Mouse (Mus musculus) CH12.LX (cell line): ENCODE measurements around the gene Clptm1. TPM values are rescaled to one million over a fixed set of nuclear protein-coding genes. Genes with fewer than 3 reads are reported as not detected.
A peak's percentile ranks its signal among the peaks of the same experiment; 100 is the strongest.

Experiments used
- DNase-seq: peaks from one replicate; pipeline ENCODE4 v3.0.0-alpha.2; 2013; ENCODE audit errors: extremely low read depth
- H3K27ac ChIP-seq: 2 replicates; pipeline ENCODE4 v1.5.1; 2012; ENCODE audit warnings: low read depth, mild to moderate bottlenecking, control low read depth, moderate library complexity; ENCODE audit not compliant: insufficient read depth
- H3K27me3 ChIP-seq: replicated peaks from 2 replicates; pipeline ENCODE3; 2012; ENCODE audit warnings: inconsistent platforms
- H3K36me3 ChIP-seq, 2 experiments: replicated peaks in 1 of 2; 2 replicates each; pipeline versions ENCODE3 to v1.6.1; 2012; ENCODE audit warnings: inconsistent platforms in 1 of 2, low read length in 1 of 2, mild to moderate bottlenecking in 1 of 2, mixed read lengths in 1 of 2, moderate library complexity in 1 of 2; ENCODE audit not compliant: control insufficient read depth in 1 of 2, insufficient read depth in 1 of 2
- H3K4me1 ChIP-seq, 2 experiments: 2 replicates each; pipeline ENCODE4 v1.6.1; 2012; ENCODE audit warnings: inconsistent platforms in 1 of 2, moderate library complexity in 1 of 2; ENCODE audit not compliant: insufficient read depth in 2 of 2, control insufficient read depth in 1 of 2
- H3K4me2 ChIP-seq: 2 replicates; pipeline ENCODE4 v1.6.1; 2012; ENCODE audit warnings: low read depth, mild to moderate bottlenecking, control low read depth; ENCODE audit not compliant: poor library complexity, insufficient read depth, severe bottlenecking
- H3K4me3 ChIP-seq, 3 experiments: fragments of 150-350 bp in 1 of 3; sonication (generic) in 1 of 3; replicated peaks in 1 of 3; 2 replicates each; pipeline versions ENCODE3 to v1.5.1; 2011 to 2012; ENCODE audit warnings: low read depth in 2 of 3, low read length in 2 of 3, mild to moderate bottlenecking in 2 of 3, moderate library complexity in 2 of 3, control low read depth in 1 of 3, improper control_type of control experiment in 1 of 3, inconsistent platforms in 1 of 3, mixed read lengths in 1 of 3; ENCODE audit not compliant: poor library complexity in 1 of 3
- H3K79me2 ChIP-seq: replicated peaks from 2 replicates; pipeline ENCODE4 v1.6.1; 2012; ENCODE audit warnings: mild to moderate bottlenecking, moderate library complexity; ENCODE audit not compliant: control insufficient read depth, poor library complexity, insufficient read depth, severe bottlenecking; ENCODE audit errors: extremely low read depth
- H3K9ac ChIP-seq: 2 replicates; pipeline ENCODE4 v1.6.1; 2012; ENCODE audit warnings: low read depth, mild to moderate bottlenecking, control low read depth, moderate library complexity; ENCODE audit not compliant: insufficient read depth
- H3K9me3 ChIP-seq: replicated peaks from 2 replicates; pipeline ENCODE3; 2012; ENCODE audit warnings: low read length, inconsistent platforms, mixed read lengths
- BHLHE40 ChIP-seq: IDR thresholded peaks from 2 replicates; pipeline ENCODE4 v1.6.1; 2011; ENCODE audit warnings: mild to moderate bottlenecking, low read depth, low read length, improper control_type of control experiment
- CHD1 ChIP-seq: IDR thresholded peaks from 2 replicates; pipeline ENCODE4 v1.6.1; 2012; ENCODE audit warnings: low read depth, low read length, improper control_type of control experiment, inconsistent platforms
- CHD2 ChIP-seq: IDR thresholded peaks from 2 replicates; pipeline ENCODE4 v1.6.1; 2011; ENCODE audit warnings: low read length, improper control_type of control experiment
- E2F4 ChIP-seq: IDR thresholded peaks from 2 replicates; pipeline ENCODE4 v1.6.1; 2011; ENCODE audit warnings: low read depth, low read length, improper control_type of control experiment; ENCODE audit not compliant: insufficient replicate concordance
- ELF1 ChIP-seq: IDR thresholded peaks from 2 replicates; pipeline ENCODE4 v1.6.1; 2014; ENCODE audit warnings: low read depth, mild to moderate bottlenecking, inconsistent platforms, low read length, improper control_type of control experiment
- ETS1 ChIP-seq: conservative IDR thresholded peaks from 2 replicates; pipeline ENCODE4 v1.6.1; 2012; ENCODE audit warnings: low read depth, mild to moderate bottlenecking, inconsistent platforms, low read length, improper control_type of control experiment, moderate library complexity
- HCFC1 ChIP-seq: IDR thresholded peaks from 2 replicates; pipeline ENCODE4 v1.6.1; 2012; ENCODE audit warnings: low read depth, mild to moderate bottlenecking, inconsistent platforms, low read length, improper control_type of control experiment
- IRF4 ChIP-seq: IDR thresholded peaks from 2 replicates; pipeline ENCODE4 v1.6.1; 2014; ENCODE audit warnings: low read depth, mild to moderate bottlenecking, inconsistent platforms, low read length, improper control_type of control experiment
- JUN ChIP-seq: IDR thresholded peaks from 2 replicates; pipeline ENCODE4 v1.6.1; 2011; ENCODE audit warnings: low read depth, mild to moderate bottlenecking, low read length, improper control_type of control experiment, moderate library complexity; ENCODE audit not compliant: insufficient read depth
- JUND ChIP-seq: conservative IDR thresholded peaks from 2 replicates; pipeline ENCODE4 v1.6.1; 2011; ENCODE audit warnings: low read depth, low read length, improper control_type of control experiment
- KAT2A ChIP-seq: IDR thresholded peaks from 2 replicates; pipeline ENCODE4 v1.6.1; 2012; ENCODE audit warnings: low read length, improper control_type of control experiment, inconsistent platforms; ENCODE audit not compliant: insufficient replicate concordance
- MEF2A ChIP-seq: IDR thresholded peaks from 2 replicates; pipeline ENCODE4 v1.6.1; 2014; ENCODE audit warnings: low read depth, mild to moderate bottlenecking, inconsistent platforms, low read length, improper control_type of control experiment, borderline replicate concordance
- MXI1 ChIP-seq: IDR thresholded peaks from 2 replicates; pipeline ENCODE4 v1.6.1; 2011; ENCODE audit warnings: mild to moderate bottlenecking, low read depth, low read length, improper control_type of control experiment
- MYC ChIP-seq: IDR thresholded peaks from 2 replicates; pipeline ENCODE4 v1.6.1; 2011; ENCODE audit warnings: low read depth, mild to moderate bottlenecking, improper control_type of control experiment, low read length
- PAX5 ChIP-seq: IDR thresholded peaks from 2 replicates; pipeline ENCODE4 v1.6.1; 2012; ENCODE audit warnings: low read length, inconsistent platforms, mixed read lengths
- POLR2A ChIP-seq: IDR thresholded peaks from 2 replicates; pipeline ENCODE4 v1.6.1; 2011; ENCODE audit warnings: low read depth, mild to moderate bottlenecking, improper control_type of control experiment, low read length
- POLR2AphosphoS2 ChIP-seq: IDR thresholded peaks from 2 replicates; pipeline ENCODE4 v1.6.1; 2011; ENCODE audit warnings: low read depth, low read length, improper control_type of control experiment
- RAD21 ChIP-seq: IDR thresholded peaks from 2 replicates; pipeline ENCODE4 v1.6.1; 2011; ENCODE audit warnings: low read depth, mild to moderate bottlenecking, low read length, improper control_type of control experiment, moderate library complexity
- RCOR1 ChIP-seq: conservative IDR thresholded peaks from 2 replicates; pipeline ENCODE4 v1.6.1; 2012; ENCODE audit warnings: low read depth, mild to moderate bottlenecking, inconsistent platforms, low read length, improper control_type of control experiment
- TBP ChIP-seq: conservative IDR thresholded peaks from 2 replicates; pipeline ENCODE4 v1.6.1; 2011; ENCODE audit warnings: low read depth, low read length, improper control_type of control experiment
- TCF12 ChIP-seq: IDR thresholded peaks from 2 replicates; pipeline ENCODE4 v1.6.1; 2014; ENCODE audit warnings: low read depth, mild to moderate bottlenecking, inconsistent platforms, low read length, improper control_type of control experiment
- USF2 ChIP-seq: conservative IDR thresholded peaks from 2 replicates; pipeline ENCODE4 v1.6.1; 2011; ENCODE audit warnings: low read depth, low read length, improper control_type of control experiment
- ZC3H11A ChIP-seq: IDR thresholded peaks from 2 replicates; pipeline ENCODE4 v1.6.1; 2012; ENCODE audit warnings: low read depth, mild to moderate bottlenecking, inconsistent platforms, low read length, improper control_type of control experiment
- ZMIZ1 ChIP-seq: IDR thresholded peaks from 2 replicates; pipeline ENCODE4 v1.6.1; 2012; ENCODE audit warnings: low read depth, mild to moderate bottlenecking, inconsistent platforms, low read length, improper control_type of control experiment
- dilution Hi-C: fragments of 300-500 bp; cut with MboI; formaldehyde crosslinking; loops from 2 replicates; pipeline ENCODE4 v1.14.3; 2020; ENCODE audit warnings: low sequenced_read_pairs; ENCODE audit not compliant: extremely low pct_unique_long_range_greater_than_20kb, extremely low pct_ligation_motif_present
- in situ Hi-C: fragments of 300-500 bp; cut with MboI; formaldehyde crosslinking; loops from 3 replicates; pipeline ENCODE4 v1.14.3; 2019; ENCODE audit warnings: low sequenced_read_pairs, low pct_ligation_motif_present, low pct_unique_long_range_greater_than_20kb, mixed read lengths
- polyA plus RNA-seq: library from polyadenylated mRNA; unstranded; fragments of >175 nt; gene quantifications from 2 replicates; pipeline ENCODE4 v1.2.1, GENCODE M21; 2012; ENCODE audit warnings: low read depth; ENCODE audit not compliant: insufficient read length
- total RNA-seq, 2 experiments: library from RNA; depleted of rRNA; stranded (reverse); fragments of 300-350 nt in 1 of 2; fragments of >200 nt in 1 of 2; gene quantifications; 2 replicates each; pipeline ENCODE4 v1.2.3; 2012 to 2014

Clptm1 gene
- total and polyA plus RNA-seq, 3 experiments: 33.8 to 70.9 (median 43.6) TPM

DNA sequence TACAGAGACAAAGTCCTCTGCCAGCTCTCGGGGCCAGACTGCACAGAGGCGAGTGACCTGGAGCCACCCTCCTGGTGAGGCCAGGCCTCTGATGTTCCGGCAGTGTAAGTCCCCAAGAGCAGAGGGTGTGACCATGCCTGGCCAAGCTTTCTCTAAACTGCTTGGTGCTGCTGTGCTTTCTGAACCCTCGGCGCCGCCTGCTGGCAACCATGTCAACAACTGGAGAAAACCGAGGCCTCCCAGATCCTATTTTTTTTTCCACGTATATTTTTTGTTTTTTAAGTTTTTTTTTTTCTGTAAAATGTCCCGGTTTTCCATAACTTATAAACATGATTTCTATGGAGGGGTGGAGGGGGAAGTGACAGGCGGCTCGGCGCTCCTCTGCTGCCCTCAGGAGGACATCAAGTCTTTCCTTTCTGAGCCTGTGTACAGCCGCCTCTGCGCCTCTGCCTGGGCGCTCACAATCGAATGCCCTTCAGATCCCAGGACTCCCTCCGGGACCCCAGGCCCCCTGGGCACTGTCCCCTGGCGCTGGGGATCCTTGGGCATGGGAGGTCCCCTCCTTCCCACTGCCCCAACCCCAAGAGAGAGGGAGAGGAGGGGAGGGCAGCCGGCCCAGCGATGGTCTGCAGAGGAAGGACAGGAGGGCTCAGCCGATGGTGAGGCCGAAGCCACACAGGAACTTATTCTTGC lies 36.4 kb upstream of the Clptm1 start (continued):
- TF ChIP-seq TBP (no peak), PAX5 (no peak), ETS1 (no peak), JUN (no peak), ELF1 (no peak), KAT2A (no peak), ZMIZ1 (no peak), HCFC1 (no peak), MEF2A (no peak), IRF4 (peak; percentile 10; the same call in 1 of the 2 replicates), CHD1 (no peak), MYC (no peak), CHD2 (no peak), ZC3H11A (no peak), JUND (no peak), TCF12 (no peak), USF2 (no peak)

GRCm38 (mm10) chr7:19700299-19701068 lies 35.7 kb upstream of the Clptm1 start:
- Histone ChIP-seq H3K4me3 (no peak overlapping the region), H3K27me3 (no peaks in the 10 kb centered on the region), H3K27ac (peak overlapping the region; percentile 12; the same call in 1 of the 2 replicates), H3K9ac (no peak overlapping the region), H3K79me2 (no peaks in the 10 kb centered on the region), H3K9me3 (peaks cover 5% of the 10 kb centered on the region), H3K36me3 (peaks cover 53 to 86% of the 10 kb centered on the region in 2 experiments), H3K4me1 (peaks cover 6 to 35% of the 10 kb centered on the region in 2 experiments; a peak in 3 of 4 replicates), H3K4me2 (no peak overlapping the region)
- in situ Hi-C loops (no loop called here), dilution Hi-C loops (no loop called here)
- no peak for DNase-seq
- TF ChIP-seq BHLHE40: peak; percentile 27; the same call in 1 of the 2 replicates
- no peak for TF ChIP-seq RCOR1
- TF ChIP-seq RAD21: no peak
- TF ChIP-seq TCF12: no peak
- peak; percentile 32; the same call in 1 of the 2 replicates for TF ChIP-seq POLR2A
- no peak for TF ChIP-seq E2F4
- TF ChIP-seq MXI1: no peak
- TF ChIP-seq POLR2AphosphoS2: no peak
